Mouse (Mus musculus) brown adipose tissue, adult 24 weeks (tissue): ENCODE results near the gene Atp8a1. TPM values are rescaled to one million over a fixed set of nuclear protein-coding genes. Genes with fewer than 3 reads are reported as not detected.
A peak's percentile ranks its signal among the peaks of the same experiment; 100 is the strongest.

ENCODE experiments used
- H3K27ac ChIP-seq: fragments of 200-500 bp; replicated peaks from 2 replicates; pipeline ENCODE4 v1.5.1; 2012; ENCODE audit warnings: low read depth, mild to moderate bottlenecking, low read length
- H3K4me1 ChIP-seq: fragments of 200-500 bp; 2 replicates; pipeline ENCODE4 v1.6.1; 2012; ENCODE audit warnings: low read length, mixed read lengths; ENCODE audit not compliant: control insufficient read depth, insufficient read depth, insufficient read length
- H3K4me3 ChIP-seq: fragments of 200-500 bp; 2 replicates; pipeline ENCODE4 v1.5.1; 2012; ENCODE audit warnings: low read depth, mild to moderate bottlenecking, low read length, moderate library complexity; ENCODE audit not compliant: insufficient read depth
- polyA plus RNA-seq: library from polyadenylated mRNA; stranded (reverse); fragments of >200 nt; gene quantifications from 2 replicates; pipeline ENCODE4 v1.2.4, GENCODE M21; 2012; ENCODE audit not compliant: missing spikeins, insufficient read depth, insufficient read length

Gene Atp8a1
- polyA plus RNA-seq, 1 experiment, result 20.9 TPM

GRCm38 (mm10) chr5:67621230-67621629, 226.0 kb downstream of the Atp8a1 start:
- no peak overlapping the region for H3K27ac ChIP-seq
- no peak overlapping the region for H3K4me3 ChIP-seq
- H3K4me1 ChIP-seq, result no peaks in the 10 kb centered on the region

GRCm38 (mm10) chr5:67609520-67609837, 237.8 kb downstream of the Atp8a1 start:
- Histone ChIP-seq H3K4me3 (no peak overlapping the region), H3K27ac (no peak overlapping the region)

GRCm38 (mm10) chr5:67608674-67609519, 238.3 kb downstream of the Atp8a1 start:
- peaks cover 4% of the 10 kb centered on the region for H3K4me1 ChIP-seq
- H3K27ac ChIP-seq, result no peak overlapping the region
- H3K4me3 ChIP-seq, result peak overlapping the region; percentile 56

More at GRCm38 (mm10) chr5:67609520-67609837, 237.8 kb downstream of the Atp8a1 start:
- peaks cover 4% of the 10 kb centered on the region for H3K4me1 ChIP-seq

GRCm38 (mm10) chr5:67607804-67608673, 239.2 kb downstream of the Atp8a1 start, which contains the start of gene Shisa3:
TSS of gene Shisa3 (plus strand) at chr5:67607882.
- Histone ChIP-seq H3K4me3 (peak within 1 kb of the TSS; percentile 56), H3K4me1 (peaks cover 4% of the 10 kb centered on the region), H3K27ac (no peak within 1 kb of the TSS)

- Histone ChIP-seq H3K4me3 (peak overlapping the region; percentile 56), H3K4me1 (peaks cover 4% of the 10 kb centered on the region), H3K27ac (no peak overlapping the region)
These were observed 240.1 kb downstream of the Atp8a1 start for GRCm38 (mm10) chr5:67606916-67607803.

- Histone ChIP-seq H3K4me1 (peaks cover 4% of the 10 kb centered on the region), H3K4me3 (no peak overlapping the region), H3K27ac (no peak overlapping the region)
These were observed 241.3 kb downstream of the Atp8a1 start for GRCm38 (mm10) chr5:67605951-67606350.

- Histone ChIP-seq H3K27ac (no peak overlapping the region), H3K4me1 (no peaks in the 10 kb centered on the region), H3K4me3 (no peak overlapping the region)
These were observed 247.3 kb downstream of the Atp8a1 start for GRCm38 (mm10) chr5:67599935-67600334.

GRCm38 (mm10) chr5:67595629-67596028, 251.6 kb downstream of the Atp8a1 start:
- no peak overlapping the region for H3K4me3 ChIP-seq
- H3K4me1 ChIP-seq, result no peaks in the 10 kb centered on the region
- no peak overlapping the region for H3K27ac ChIP-seq

- no peak overlapping the region for H3K4me3 ChIP-seq
- H3K4me1 ChIP-seq, result no peaks in the 10 kb centered on the region
- H3K27ac ChIP-seq, result no peak overlapping the region
These were observed 252.2 kb downstream of the Atp8a1 start for GRCm38 (mm10) chr5:67595070-67595469.

- Histone ChIP-seq H3K4me1 (no peaks in the 10 kb centered on the region), H3K27ac (no peak overlapping the region), H3K4me3 (no peak overlapping the region)
These were observed 267.3 kb downstream of the Atp8a1 start for GRCm38 (mm10) chr5:67579725-67580633.

GRCm38 (mm10) chr5:67575705-67576104, 271.5 kb downstream of the Atp8a1 start:
- Histone ChIP-seq H3K4me3 (no peak overlapping the region), H3K4me1 (no peaks in the 10 kb centered on the region), H3K27ac (no peak overlapping the region)

- no peak overlapping the region for H3K27ac ChIP-seq
- H3K4me1 ChIP-seq, result no peaks in the 10 kb centered on the region
- H3K4me3 ChIP-seq, result no peak overlapping the region
These were observed 273.2 kb downstream of the Atp8a1 start for GRCm38 (mm10) chr5:67574039-67574438.

GRCm38 (mm10) chr5:67572552-67573155, 274.6 kb downstream of the Atp8a1 start:
- no peak overlapping the region for H3K4me3 ChIP-seq
- no peak overlapping the region for H3K27ac ChIP-seq
- H3K4me1 ChIP-seq, result no peaks in the 10 kb centered on the region
